Mouse (Mus musculus): ENCODE data around the gene Pitpnm1. TPM values are rescaled to one million over a fixed set of nuclear protein-coding genes. Genes with fewer than 3 reads are reported as not detected.

Pitpnm1 gene
- total and polyA plus RNA-seq, 2 experiments from 2014 or later = 127 to 187 TPM

- TF ChIP-seq CTCF (IDR thresholded peaks at IDR 0.05) = no peak
- Histone ChIP-seq H3K27ac (ENCODE audit: low read depth, low read length) (no peak overlapping the region), H3K4me3 (ENCODE audit: low read depth, low read length) (no peak overlapping the region), H3K27me3 (ENCODE audit: insufficient read depth, low read length) (no peaks in the 10 kb centered on the region), H3K9me3 (ENCODE audit: low read length) (no peaks in the 10 kb centered on the region), H3K4me2 (ENCODE audit: low read depth, low read length, poor library complexity, severe bottlenecking) (no peak overlapping the region), H3K9ac (replicated peaks; ENCODE audit: low read length, poor library complexity, severe bottlenecking) (no peak overlapping the region), H3K36me3 (ENCODE audit: insufficient read depth, low read length) (no peaks in the 10 kb centered on the region), H3K4me1 (ENCODE audit: insufficient read depth, low read length) (no peaks in the 10 kb centered on the region)
- no peak for ATAC-seq (ENCODE audit: low FRiP score)
- WGBS = 87% methylated on average over 6 of the region's 6 CpGs
- no peak for DNase-seq (ENCODE audit: low spot score)
These were observed 26.9 kb upstream of the Pitpnm1 start for GRCm38 (mm10) chr19:4072706-4073424.

DNA sequence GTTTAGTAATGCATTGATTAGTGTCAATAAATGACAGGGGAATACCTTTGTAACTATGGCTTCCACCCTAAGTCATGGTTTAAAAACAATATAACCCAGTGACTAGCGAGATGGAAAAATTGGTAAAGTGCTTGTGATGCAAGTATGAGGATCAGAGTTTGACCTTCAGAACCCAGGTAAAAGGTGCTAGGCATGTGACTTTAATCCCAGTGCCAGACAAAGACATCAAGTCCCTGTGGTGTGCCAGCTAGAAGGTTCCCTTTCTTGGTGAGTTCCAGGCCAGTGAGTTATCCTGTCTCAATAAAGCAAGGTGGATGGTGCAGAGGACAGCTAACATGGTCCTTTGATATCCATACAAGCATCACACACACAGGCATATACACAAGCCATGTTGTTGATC lies 24.3 kb upstream of the Pitpnm1 start:
- no peak for TF ChIP-seq CTCF (IDR thresholded peaks at IDR 0.05)
- Histone ChIP-seq H3K27ac (ENCODE audit: low read depth, low read length) (no peak overlapping the region), H3K9ac (replicated peaks; ENCODE audit: low read length, poor library complexity, severe bottlenecking) (no peak overlapping the region), H3K27me3 (ENCODE audit: insufficient read depth, low read length) (no peaks in the 10 kb centered on the region), H3K9me3 (ENCODE audit: low read length) (no peaks in the 10 kb centered on the region), H3K4me2 (ENCODE audit: low read depth, low read length, poor library complexity, severe bottlenecking) (no peak overlapping the region), H3K4me3 (ENCODE audit: low read depth, low read length) (no peak overlapping the region), H3K36me3 (ENCODE audit: insufficient read depth, low read length) (no peaks in the 10 kb centered on the region), H3K4me1 (ENCODE audit: insufficient read depth, low read length) (no peaks in the 10 kb centered on the region)
- 82% methylated on average over 1 of the region's 1 CpGs for WGBS
- ATAC-seq (ENCODE audit: low FRiP score) (no peak), DNase-seq (ENCODE audit: low spot score) (no peak)

DNA sequence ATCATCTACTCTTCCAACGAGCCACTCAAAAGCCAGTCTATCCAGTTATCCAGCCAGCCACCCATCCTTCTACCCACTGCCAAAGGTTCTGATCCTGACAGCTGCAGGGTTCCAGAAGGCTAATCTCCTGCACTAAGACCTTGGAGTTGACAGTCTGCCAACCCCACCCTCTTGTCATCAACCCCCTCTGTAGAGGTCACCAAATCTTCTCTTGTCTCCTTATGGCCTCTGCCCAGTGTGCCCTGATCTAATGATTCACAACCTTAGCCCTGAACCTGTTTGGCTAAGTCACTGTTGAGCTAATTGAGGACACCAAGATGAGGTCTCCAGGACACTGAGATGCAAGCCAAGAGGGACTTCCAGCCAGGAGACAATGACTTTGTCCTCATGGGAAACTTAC lies 20.2 kb upstream of the Pitpnm1 start:
- H3K27me3 ChIP-seq (ENCODE audit: insufficient read depth, low read length) = no peaks in the 10 kb centered on the region
- no peak for TF ChIP-seq CTCF (IDR thresholded peaks at IDR 0.05)
- WGBS = 81% methylated on average over 1 of the region's 1 CpGs

GRCm38 (mm10) chr19:4080511-4081009 lies 19.2 kb upstream of the Pitpnm1 start:
- TF ChIP-seq CTCF (IDR thresholded peaks at IDR 0.05) = no peak

More for the DNA sequence above, 20.2 kb upstream of the Pitpnm1 start:
- Histone ChIP-seq H3K4me3 (ENCODE audit: low read depth, low read length) (no peak overlapping the region), H3K27ac (ENCODE audit: low read depth, low read length) (no peak overlapping the region), H3K4me1 (ENCODE audit: insufficient read depth, low read length) (no peaks in the 10 kb centered on the region), H3K9me3 (ENCODE audit: low read length) (no peaks in the 10 kb centered on the region), H3K9ac (replicated peaks; ENCODE audit: low read length, poor library complexity, severe bottlenecking) (no peak overlapping the region), H3K4me2 (ENCODE audit: low read depth, low read length, poor library complexity, severe bottlenecking) (no peak overlapping the region), H3K36me3 (ENCODE audit: insufficient read depth, low read length) (no peaks in the 10 kb centered on the region)
- DNase-seq (ENCODE audit: low spot score) = no peak
- ATAC-seq (ENCODE audit: low FRiP score) = no peak

GRCm38 (mm10) chr19:4081394-4081793 lies 18.4 kb upstream of the Pitpnm1 start, which contains the start of gene Cabp2:
TSS of gene Cabp2 (plus strand) at chr19:4081578.
- no peak for TF ChIP-seq CTCF (IDR thresholded peaks at IDR 0.05)
- Histone ChIP-seq H3K4me3 (ENCODE audit: low read depth, low read length) (no peak within 1 kb of the TSS), H3K4me1 (ENCODE audit: insufficient read depth, low read length) (no peaks in the 10 kb centered on the region), H3K36me3 (ENCODE audit: insufficient read depth, low read length) (no peaks in the 10 kb centered on the region), H3K4me2 (ENCODE audit: low read depth, low read length, poor library complexity, severe bottlenecking) (no peak within 1 kb of the TSS), H3K27ac (ENCODE audit: low read depth, low read length) (no peak within 1 kb of the TSS), H3K9ac (replicated peaks; ENCODE audit: low read length, poor library complexity, severe bottlenecking) (no peak within 1 kb of the TSS), H3K9me3 (ENCODE audit: low read length) (no peaks in the 10 kb centered on the region), H3K27me3 (ENCODE audit: insufficient read depth, low read length) (no peaks in the 10 kb centered on the region)
- 54% methylated on average over 3 of the region's 3 CpGs for WGBS
- no peak for DNase-seq (ENCODE audit: low spot score)
- no peak for ATAC-seq (ENCODE audit: low FRiP score)

More at GRCm38 (mm10) chr19:4080511-4081009, 19.2 kb upstream of the Pitpnm1 start:
- Histone ChIP-seq H3K9ac (replicated peaks; ENCODE audit: low read length, poor library complexity, severe bottlenecking) (no peak overlapping the region), H3K27ac (ENCODE audit: low read depth, low read length) (no peak overlapping the region), H3K36me3 (ENCODE audit: insufficient read depth, low read length) (no peaks in the 10 kb centered on the region), H3K4me2 (ENCODE audit: low read depth, low read length, poor library complexity, severe bottlenecking) (no peak overlapping the region), H3K9me3 (ENCODE audit: low read length) (no peaks in the 10 kb centered on the region), H3K4me3 (ENCODE audit: low read depth, low read length) (no peak overlapping the region), H3K27me3 (ENCODE audit: insufficient read depth, low read length) (no peaks in the 10 kb centered on the region), H3K4me1 (ENCODE audit: insufficient read depth, low read length) (no peaks in the 10 kb centered on the region)
- DNase-seq (ENCODE audit: low spot score) (no peak), ATAC-seq (ENCODE audit: low FRiP score) (no peak)
- 70% methylated on average over 8 of the region's 8 CpGs for WGBS

DNA sequence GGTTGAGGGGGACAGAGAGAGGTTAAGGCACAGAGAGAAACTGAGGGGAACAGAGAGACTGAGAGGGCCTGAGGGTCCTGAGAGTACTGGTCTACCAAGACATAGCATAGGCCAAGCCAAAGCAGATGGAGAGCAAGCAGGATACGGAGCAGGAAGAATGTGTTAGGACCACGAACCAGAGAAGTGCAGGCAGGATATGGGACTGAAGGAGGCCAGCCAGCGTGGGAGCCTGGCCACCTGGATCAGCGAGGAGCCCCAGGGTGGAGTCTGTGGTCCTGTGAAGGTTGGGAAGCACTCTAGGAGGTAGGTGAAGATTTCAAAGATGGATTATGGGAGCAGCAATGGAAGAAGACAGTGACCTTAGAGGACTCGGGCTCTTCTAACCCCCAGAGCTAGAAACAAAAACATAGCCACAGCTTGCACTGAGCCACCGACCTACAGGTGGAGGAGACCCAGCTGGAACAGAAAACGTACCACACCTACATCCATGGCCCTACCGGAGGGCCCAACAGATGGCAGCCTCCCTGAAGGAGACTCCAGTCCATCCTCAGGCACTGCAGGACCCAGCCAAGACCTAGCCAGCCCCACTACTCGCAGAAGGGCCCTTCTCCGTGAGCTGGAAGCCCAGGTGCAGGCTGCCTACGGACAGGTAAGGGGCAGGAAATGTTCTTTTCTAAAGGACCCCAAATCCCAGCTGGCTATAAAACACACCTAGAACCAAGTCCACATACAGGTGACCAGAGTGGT lies 17.4 kb upstream of the Pitpnm1 start:
- no peak for TF ChIP-seq CTCF (IDR thresholded peaks at IDR 0.05)
- no peak for DNase-seq (ENCODE audit: low spot score)
- H3K27ac ChIP-seq (ENCODE audit: low read depth, low read length) = no peak overlapping the region
- no peak overlapping the region for H3K4me3 ChIP-seq (ENCODE audit: low read depth, low read length)
- 83% methylated on average over 11 of the region's 11 CpGs for WGBS
- no peaks in the 10 kb centered on the region for H3K9me3 ChIP-seq (ENCODE audit: low read length)
- H3K4me1 ChIP-seq (ENCODE audit: insufficient read depth, low read length) = no peaks in the 10 kb centered on the region
- no peak for ATAC-seq (ENCODE audit: low FRiP score)
- H3K36me3 ChIP-seq (ENCODE audit: insufficient read depth, low read length) = no peaks in the 10 kb centered on the region
- H3K4me2 ChIP-seq (ENCODE audit: low read depth, low read length, poor library complexity, severe bottlenecking) = no peak overlapping the region
- H3K27me3 ChIP-seq (ENCODE audit: insufficient read depth, low read length) = no peaks in the 10 kb centered on the region
- no peak overlapping the region for H3K9ac ChIP-seq (replicated peaks; ENCODE audit: low read length, poor library complexity, severe bottlenecking)
